Mouse (Mus musculus) spleen, postnatal 10 days (tissue): ENCODE results near the gene Timm29.
A peak's percentile ranks its signal among the peaks of the same experiment; 100 is the strongest.

Source experiments
- DNase-seq, 2 experiments: peaks; one replicate each; pipeline ENCODE4 v3.0.0; 2021 to 2022; ENCODE audit warnings: low spot score in 2 of 2

Gene Timm29

GRCm38 (mm10) chr9:21592703-21593121 is at the start of gene Timm29, which contains the start of gene Yipf2:
Timm29 (plus strand) TSS chr9:21592722.
Yipf2 (minus strand) TSS chr9:21592828.
- DNase-seq, result peak; percentile 86 to 88

GRCm38 (mm10) chr9:21545351-21545915 is 47.1 kb upstream of the Timm29 start:
- DNase-seq, result no peak

- DNase-seq, result peak; percentile 100
These were observed 46.4 kb upstream of the Timm29 start for GRCm38 (mm10) chr9:21545916-21546788.

- DNase-seq, result peak in 1 of 2 experiments; percentile 73
These were observed 45.8 kb upstream of the Timm29 start, which contains the start of gene Carm1 for GRCm38 (mm10) chr9:21546789-21547074. Carm1 (plus strand) TSS chr9:21546894.

- DNase-seq, result peak; percentile 57 to 73
These were observed 45.2 kb upstream of the Timm29 start for GRCm38 (mm10) chr9:21547075-21547941.

- DNase-seq, result no peak
These were observed 41.5 kb upstream of the Timm29 start for GRCm38 (mm10) chr9:21551049-21551448.

- no peak for DNase-seq
These were observed 38.8 kb upstream of the Timm29 start for GRCm38 (mm10) chr9:21553607-21554273.

GRCm38 (mm10) chr9:21555198-21555742 is 37.3 kb upstream of the Timm29 start:
- peak in 1 of 2 experiments; percentile 37 for DNase-seq

GRCm38 (mm10) chr9:21556996-21557395 is 35.5 kb upstream of the Timm29 start:
- DNase-seq, result peak in 1 of 2 experiments; percentile 26

GRCm38 (mm10) chr9:21557556-21557955 is 35.0 kb upstream of the Timm29 start:
- no peak for DNase-seq

- peak; percentile 71 to 79 for DNase-seq
These were observed 34.2 kb upstream of the Timm29 start for GRCm38 (mm10) chr9:21558366-21558765.

- DNase-seq, result no peak
These were observed 33.4 kb upstream of the Timm29 start for GRCm38 (mm10) chr9:21559151-21559550.

- no peak for DNase-seq
These were observed 28.1 kb upstream of the Timm29 start for GRCm38 (mm10) chr9:21564420-21564819.

GRCm38 (mm10) chr9:21565004-21565586 is 27.4 kb upstream of the Timm29 start:
- no peak for DNase-seq

GRCm38 (mm10) chr9:21566538-21566937 is 26.0 kb upstream of the Timm29 start:
- DNase-seq, result no peak

- no peak for DNase-seq
These were observed 25.5 kb upstream of the Timm29 start for GRCm38 (mm10) chr9:21567051-21567450.

GRCm38 (mm10) chr9:21568657-21569255 is 23.8 kb upstream of the Timm29 start:
- no peak for DNase-seq

GRCm38 (mm10) chr9:21574012-21574801 is 18.3 kb upstream of the Timm29 start:
- no peak for DNase-seq

- no peak for DNase-seq
These were observed 17.3 kb upstream of the Timm29 start for GRCm38 (mm10) chr9:21575253-21575652.

GRCm38 (mm10) chr9:21576286-21576685 is 16.2 kb upstream of the Timm29 start:
- no peak for DNase-seq
